ENCODE assay signal across 13 mouse cellular contexts in genomic region chr7:35054286-35054685, GRCm38 (mm10). TPM values are rescaled to one million over a fixed set of nuclear protein-coding genes. Genes with fewer than 3 reads are reported as not detected.
DNase-seq lines count a peak whose midpoint lies in the region; ATAC-seq and TF ChIP-seq lines count a peak whose summit lies in the region.
"Had no signal": no experiment of that assay in that cellular context is flagged by ENCODE, and none has a peak within 500 bp of the region (broad histone marks: within the 10 kb centered on the region; RNA-seq: fewer than 3 reads in every experiment).

No protein-coding gene starts in this region.

- WGBS in heart, embryonic 13.5 days, result 75% methylated on average over 1 of the region's 1 CpGs
- 97% methylated on average over 1 of the region's 1 CpGs for WGBS in liver, postnatal 0 days (ENCODE audit: insufficient replicate concordance)

- peaks cover 25% of the 10 kb centered on the region for H3K4me1 ChIP-seq in heart, embryonic 13.5 days
- peaks cover 62% of the 10 kb centered on the region for H3K4me1 ChIP-seq in megakaryocyte, embryonic 14.5 days
- peaks cover 14% of the 10 kb centered on the region for H3K4me1 ChIP-seq in brown adipose tissue, adult 24 weeks (ENCODE audit: control insufficient read depth, insufficient read depth, insufficient read length, low read length)
- peaks cover 35% of the 10 kb centered on the region for H3K4me1 ChIP-seq in liver, postnatal 0 days (ENCODE audit: insufficient read depth)

- intact Hi-C loops in heart, postnatal 36 days (cut with DNase I), result loop anchor here (10.0 kb wide), 1 partner anchor 181 kb away; no protein-coding TSS in a partner anchor

- no peaks in the 10 kb centered on the region for H3K27me3 ChIP-seq in heart, embryonic 13.5 days (replicated peaks)
- H3K27me3 ChIP-seq in megakaryocyte, embryonic 14.5 days (replicated peaks), result no peaks in the 10 kb centered on the region
- H3K27me3 ChIP-seq in liver, postnatal 0 days (ENCODE audit: insufficient read depth, low read length), result no peaks in the 10 kb centered on the region

- H3K4me2 ChIP-seq in heart, embryonic 13.5 days, result peak overlapping the region; percentile 92
- H3K4me2 ChIP-seq in liver, postnatal 0 days (ENCODE audit: low read depth, low read length), result peak overlapping the region; percentile 77

- DNase-seq in heart, postnatal 36 days, result no peak
- DNase-seq in liver, postnatal 0 days, result no peak
- DNase-seq in cerebellum, adult 11 months, result no peak
- DNase-seq in thymus, postnatal 36 days, result no peak
- DNase-seq: gastrocnemius, postnatal 36 days; layer of hippocampus, adult 9-11 months; left cerebral cortex, postnatal 4 days; right cerebral cortex, postnatal 25 days had no signal

- no peak for TF ChIP-seq CTCF in liver, postnatal 0 days (IDR thresholded peaks at IDR 0.05; ENCODE audit: low read depth)

- H3K36me3 ChIP-seq in heart, embryonic 13.5 days, result peaks cover 14% of the 10 kb centered on the region
- H3K36me3 ChIP-seq in megakaryocyte, embryonic 14.5 days (replicated peaks; ENCODE audit: low read length), result peaks cover 37% of the 10 kb centered on the region
- peaks cover 18% of the 10 kb centered on the region for H3K36me3 ChIP-seq in liver, postnatal 0 days (replicated peaks; ENCODE audit: insufficient read depth, low read length)

- no peak for ATAC-seq in heart, embryonic 13.5 days (ENCODE audit: extremely low read depth, insufficient number of reproducible peaks, low FRiP score, low TSS enrichment)
- no peak for ATAC-seq in megakaryocyte, adult 5-6 weeks (ENCODE audit: poor library complexity, severe bottlenecking)
- ATAC-seq in liver, postnatal 0 days, result no peak
- ATAC-seq: inflammation-experienced regulatory T-cells, adult 6 months had no signal

- no peak for TF ChIP-seq EP300 in liver, postnatal 0 days (IDR thresholded peaks at IDR 0.05; ENCODE audit: low read depth)

- no peaks in the 10 kb centered on the region for H3K9me3 ChIP-seq in heart, embryonic 13.5 days
- H3K9me3 ChIP-seq in megakaryocyte, embryonic 14.5 days, result no peaks in the 10 kb centered on the region
- no peaks in the 10 kb centered on the region for H3K9me3 ChIP-seq in liver, postnatal 0 days (ENCODE audit: low read length)

- H3K4me3 ChIP-seq in heart, embryonic 13.5 days, result no peak overlapping the region
- peak overlapping the region; percentile 53 for H3K4me3 ChIP-seq in megakaryocyte, embryonic 14.5 days (replicated peaks)
- no peak overlapping the region for H3K4me3 ChIP-seq in brown adipose tissue, adult 24 weeks (ENCODE audit: insufficient read depth, low read depth, low read length)
- H3K4me3 ChIP-seq in liver, postnatal 0 days (ENCODE audit: low read depth, low read length), result peak overlapping the region; percentile 89

- no peak overlapping the region for H3K9ac ChIP-seq in heart, embryonic 13.5 days
- H3K9ac ChIP-seq in liver, postnatal 0 days (replicated peaks), result 0 out of 2 replicates have a peak overlapping the region, but pooled peaks have one; percentile 33

- no peak overlapping the region for H3K27ac ChIP-seq in heart, embryonic 13.5 days (replicated peaks)
- 0 out of 2 replicates have a peak overlapping the region, but pooled peaks have one; percentile 2 for H3K27ac ChIP-seq in brown adipose tissue, adult 24 weeks (replicated peaks; ENCODE audit: low read depth, low read length)
- H3K27ac ChIP-seq in liver, postnatal 0 days (ENCODE audit: low read depth), result 0 out of 2 replicates have a peak overlapping the region, but pooled peaks have one; percentile 39

RNA-seq across cellular contexts. Expression of gene Cebpg, which starts 2.1 kb away (rescaled TPM):
- 16.3 and 19.2 TPM in 2 replicates for polyA plus RNA-seq in heart, embryonic 13.5 days (2015; fragmentation: Nextera tagmentation; extraction: Ambion mirVana)
- total RNA-seq in heart, postnatal 36 days (2021), result 10 to 100 TPM; 21.5 to 24.6 TPM
- polyA plus RNA-seq in megakaryocyte, embryonic 14.5 days (2012; ENCODE audit: insufficient read depth, low replicate concordance), result 1.7 and 12.8 TPM in 2 replicates
- 29.8 and 33.5 TPM in 2 replicates for total RNA-seq in megakaryocyte, adult 5-6 weeks (2015)
- 60.1 and 86.5 TPM in 2 replicates for total RNA-seq in megakaryocyte, adult 5-6 weeks (2017)
- 45.5 and 53.7 TPM in 2 replicates for polyA plus RNA-seq in brown adipose tissue, adult 24 weeks (2012; ENCODE audit: insufficient read depth, insufficient read length, missing spikeins)
- 30.8 and 35.2 TPM in 2 replicates for polyA plus RNA-seq in liver, postnatal 0 days (2015; fragmentation: Nextera tagmentation; extraction: Ambion mirVana)

Comparison
In these comparisons a context has a peak if more than half of its experiments do, and no peak if none do; other contexts are left out.
1. H3K4me3 ChIP-seq: peak in megakaryocyte, embryonic 14.5 days (single experiment) and liver, postnatal 0 days (single experiment); none in heart, embryonic 13.5 days (single experiment) and brown adipose tissue, adult 24 weeks (single experiment).